8 mouse cellular contexts compared by ENCODE assay signal in the genomic region with DNA sequence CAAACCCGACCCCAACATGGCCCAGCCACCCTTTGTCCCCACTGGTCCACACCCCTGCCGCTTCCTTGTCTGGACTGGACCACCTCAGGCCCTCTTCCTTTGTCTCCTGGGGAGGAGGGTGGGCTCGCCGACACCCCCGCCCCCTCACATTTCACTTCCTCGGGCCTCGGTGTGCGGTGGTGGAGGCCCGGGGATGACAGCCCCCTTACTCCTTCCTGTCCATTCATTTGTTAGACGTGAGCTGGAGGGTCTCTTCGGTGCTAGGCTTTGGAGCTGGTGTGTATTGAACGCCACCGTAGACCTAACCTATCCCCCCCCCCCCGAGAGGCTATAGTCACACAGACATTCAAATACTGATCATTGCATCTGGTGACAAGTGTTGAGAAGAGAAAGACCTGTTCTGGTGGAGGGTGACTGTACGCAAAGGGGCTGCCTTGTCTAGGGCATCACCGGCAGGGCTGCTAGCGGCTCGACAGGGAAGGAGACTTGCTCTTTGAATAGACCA. TPM values are rescaled to one million over a fixed set of nuclear protein-coding genes. Genes with fewer than 3 reads are reported as not detected.
DNase-seq lines count a peak whose midpoint lies in the region; ATAC-seq and TF ChIP-seq lines count a peak whose summit lies in the region.

No protein-coding gene starts in this region.

- 1% methylated on average over 18 of the region's 18 CpGs for WGBS in kidney, embryonic 16.5 days
- under 1% methylated on average over 18 of the region's 18 CpGs for WGBS in heart, postnatal 0 days
- 1% methylated on average over 18 of the region's 18 CpGs for WGBS in stomach, embryonic 16.5 days

- peak overlapping the region; percentile 87 for H3K4me2 ChIP-seq in kidney, embryonic 16.5 days (replicated peaks; ENCODE audit: low read depth, low read length)
- H3K4me2 ChIP-seq in heart, postnatal 0 days (ENCODE audit: low read depth, low read length): peak overlapping the region; percentile 77
- peak overlapping the region; percentile 93 for H3K4me2 ChIP-seq in stomach, embryonic 16.5 days (ENCODE audit: low read depth, low read length)

- peak overlapping the region; percentile 31; the same call in 1 of the 2 replicates for H3K27ac ChIP-seq in kidney, embryonic 16.5 days (ENCODE audit: low read length)
- peak overlapping the region; percentile 63 for H3K27ac ChIP-seq in heart, postnatal 0 days (ENCODE audit: low read depth)
- no peak overlapping the region for H3K27ac ChIP-seq in stomach, embryonic 16.5 days (ENCODE audit: low read length)

- peak overlapping the region; percentile 92 for H3K9ac ChIP-seq in kidney, embryonic 16.5 days (replicated peaks; ENCODE audit: low read length)
- peak overlapping the region; percentile 93 for H3K9ac ChIP-seq in heart, postnatal 0 days (replicated peaks; ENCODE audit: low read depth, low read length)
- H3K9ac ChIP-seq in stomach, embryonic 16.5 days (ENCODE audit: low read length): peak overlapping the region; percentile 88

- peak overlapping the region; percentile 91 for H3K4me3 ChIP-seq in kidney, embryonic 16.5 days (ENCODE audit: low read length)
- H3K4me3 ChIP-seq in heart, postnatal 0 days (ENCODE audit: low read depth, low read length): peak overlapping the region; percentile 92
- H3K4me3 ChIP-seq in stomach, embryonic 16.5 days (replicated peaks; ENCODE audit: low read length): peak overlapping the region; percentile 87

- H3K9me3 ChIP-seq in kidney, embryonic 16.5 days (ENCODE audit: low read length): no peaks in the 10 kb centered on the region
- H3K9me3 ChIP-seq in heart, postnatal 0 days (replicated peaks; ENCODE audit: control insufficient read depth, low read length): no peaks in the 10 kb centered on the region
- H3K9me3 ChIP-seq in stomach, embryonic 16.5 days (replicated peaks; ENCODE audit: control insufficient read depth, low read length): no peaks in the 10 kb centered on the region

- peak; percentile 55 for ATAC-seq in kidney, embryonic 16.5 days (ENCODE audit: low FRiP score, low TSS enrichment)
- ATAC-seq in activated CD4-positive, CD25-positive, alpha-beta regulatory T cell, adult 4 months: peak; percentile 9
- ATAC-seq in heart, postnatal 0 days (ENCODE audit: insufficient read depth, low read depth): peak; percentile 25
- peak; percentile 14; the same call in 1 of the 2 replicates for ATAC-seq in stomach, embryonic 16.5 days (ENCODE audit: insufficient read depth, low FRiP score)

- H3K36me3 ChIP-seq in kidney, embryonic 16.5 days (ENCODE audit: insufficient read depth, low read length): no peaks in the 10 kb centered on the region
- no peaks in the 10 kb centered on the region for H3K36me3 ChIP-seq in heart, postnatal 0 days (replicated peaks; ENCODE audit: control insufficient read depth, insufficient read depth, low read length)
- no peaks in the 10 kb centered on the region for H3K36me3 ChIP-seq in stomach, embryonic 16.5 days (ENCODE audit: control insufficient read depth, insufficient read depth, low read length)

- TF ChIP-seq CTCF in heart, postnatal 0 days (IDR thresholded peaks at IDR 0.05; ENCODE audit: low read depth): no peak

- peaks cover 25% of the 10 kb centered on the region for H3K4me1 ChIP-seq in kidney, embryonic 16.5 days (ENCODE audit: insufficient read depth, low read length)
- peaks cover 46% of the 10 kb centered on the region for H3K4me1 ChIP-seq in heart, postnatal 0 days (ENCODE audit: control insufficient read depth, insufficient read depth)
- peaks cover 21% of the 10 kb centered on the region for H3K4me1 ChIP-seq in stomach, embryonic 16.5 days (ENCODE audit: control insufficient read depth, insufficient read depth, low read length)

- no peak for DNase-seq in kidney, adult 9 months
- no peak for DNase-seq in heart, postnatal 0 days (ENCODE audit: low spot score)
- peak; percentile 46 to 54 for DNase-seq in lung, postnatal 4 days
- no peak for DNase-seq in right cerebral cortex, postnatal 14 days
- no peak for DNase-seq in ovary, adult 18-20 months (ENCODE audit: low spot score)

- no peaks in the 10 kb centered on the region for H3K27me3 ChIP-seq in kidney, embryonic 16.5 days (ENCODE audit: insufficient read depth, low read length)
- H3K27me3 ChIP-seq in heart, postnatal 0 days (ENCODE audit: control insufficient read depth, insufficient read depth, low read length): no peaks in the 10 kb centered on the region
- H3K27me3 ChIP-seq in stomach, embryonic 16.5 days (ENCODE audit: control insufficient read depth, insufficient read depth, low read length): no peaks in the 10 kb centered on the region

- TF ChIP-seq EP300 in heart, postnatal 0 days (IDR thresholded peaks at IDR 0.05; ENCODE audit: low read depth): no peak

RNA-seq across cellular contexts. Expression of gene Ptpn1, which starts 0.9 kb away (rescaled TPM):
- polyA plus RNA-seq in kidney, embryonic 16.5 days (2015; fragmentation: Nextera tagmentation; extraction: Ambion mirVana): 56.7 and 60.0 TPM in 2 replicates
- 100 to 1,000 TPM; 146 to 155 TPM for polyA plus RNA-seq in activated CD4-positive, CD25-positive, alpha-beta regulatory T cell, adult 4 months (2017; shearing (Covaris generic))
- 22.0 and 28.8 TPM in 2 replicates for total RNA-seq in heart, postnatal 0 days (2014; rRNA removed; ENCODE audit: low replicate concordance)
- polyA plus RNA-seq in heart, postnatal 0 days (2015; fragmentation: Nextera tagmentation; extraction: Ambion mirVana): 36.5 and 37.9 TPM in 2 replicates
- 49.5 and 51.3 TPM in 2 replicates for polyA plus RNA-seq in stomach, embryonic 16.5 days (2015; fragmentation: Nextera tagmentation; extraction: Ambion mirVana)

Comparison
In these comparisons a context has a peak if more than half of its experiments do, and no peak if none do; other contexts are left out.
1. DNase-seq: peak in lung, postnatal 4 days (2 of 2); none in kidney, adult 9 months (single experiment), heart, postnatal 0 days (single experiment), right cerebral cortex, postnatal 14 days (single experiment) and ovary, adult 18-20 months (single experiment).
2. Peak in every context shown above with its lines, with median percentiles within 50 percentile points of each other: ATAC-seq, H3K4me2 ChIP-seq, H3K4me3 ChIP-seq and H3K9ac ChIP-seq.